Mouse (Mus musculus) heart, embryonic 15.5 days (tissue): ENCODE results near the gene Adh6b. TPM values are rescaled to one million over a fixed set of nuclear protein-coding genes. Genes with fewer than 3 reads are reported as not detected.
"Not testable (repeated sequence)": the region's sequence is repeated elsewhere in the genome, so short reads cannot be mapped to it uniquely, and the experiment has no call there.

Source experiments
- ATAC-seq: fragments of 200-750 bp; cut with Nextera tagmentation; replicated peaks from 2 replicates; pipeline ENCODE4 v1.8.0; 2017; ENCODE audit warnings: low read depth, moderate TSS enrichment; ENCODE audit not compliant: insufficient number of reproducible peaks, insufficient read depth, low FRiP score
- H3K27ac ChIP-seq: fragments of 300-500 bp; sonication (generic); 2 replicates; pipeline ENCODE4 v1.5.1; 2015; ENCODE audit warnings: mild to moderate bottlenecking, inconsistent platforms
- H3K27me3 ChIP-seq: fragments of 300-500 bp; sonication (generic); 2 replicates; pipeline ENCODE4 v1.6.1; 2015; ENCODE audit warnings: inconsistent platforms
- H3K36me3 ChIP-seq: fragments of 300-500 bp; sonication (generic); 2 replicates; pipeline ENCODE4 v1.6.1; 2015; ENCODE audit warnings: mild to moderate bottlenecking, inconsistent platforms
- H3K4me1 ChIP-seq: fragments of 300-500 bp; sonication (generic); replicated peaks from 2 replicates; pipeline ENCODE4 v1.6.1; 2015; ENCODE audit warnings: inconsistent platforms
- H3K4me2 ChIP-seq: fragments of 300-500 bp; sonication (generic); 2 replicates; pipeline ENCODE4 v1.6.1; 2015; ENCODE audit warnings: inconsistent platforms, mild to moderate bottlenecking, moderate library complexity
- H3K4me3 ChIP-seq: fragments of 300-500 bp; sonication (generic); 2 replicates; pipeline ENCODE4 v1.5.1; 2015; ENCODE audit warnings: mild to moderate bottlenecking, inconsistent platforms
- H3K9ac ChIP-seq: fragments of 300-500 bp; sonication (generic); 2 replicates; pipeline ENCODE4 v1.6.1; 2015; ENCODE audit warnings: mild to moderate bottlenecking, inconsistent platforms
- H3K9me3 ChIP-seq: fragments of 300-500 bp; sonication (generic); replicated peaks from 2 replicates; pipeline ENCODE4 v1.6.1; 2016; ENCODE audit warnings: inconsistent platforms
- WGBS: fragments of 180-500 bp; shearing (Covaris S2); methylation state at CpG from one replicate; pipeline ENCODE4 v1.1.7; 2015; ENCODE audit warnings: mixed read lengths; 5-methylcytosine and 5-hydroxymethylcytosine counted together
- polyA plus RNA-seq: library from polyadenylated mRNA; unstranded; fragments of >200 nt; fragmentation: Nextera tagmentation; extraction: Ambion mirVana; gene quantifications from 2 replicates; pipeline ENCODE4 v1.2.1, GENCODE M21; 2015

Adh6b gene
- polyA plus RNA-seq, 1 experiment from 2014 or later: 2.5 TPM

- Histone ChIP-seq H3K36me3 (no peaks in the 10 kb centered on the region), H3K9me3 (no peaks in the 10 kb centered on the region), H3K27ac (no peak overlapping the region), H3K27me3 (no peaks in the 10 kb centered on the region), H3K4me1 (0 out of 2 replicates have a peak, but pooled peaks cover 3% of the 10 kb centered on the region), H3K4me2 (no peak overlapping the region), H3K4me3 (no peak overlapping the region), H3K9ac (no peak overlapping the region)
- ATAC-seq: no peak
- WGBS: 82% methylated on average over 2 of the region's 2 CpGs
Measured at GRCm38 (mm10) chr3:138366181-138366580, 24.6 kb downstream of the Adh6b start.

- Histone ChIP-seq H3K9ac (no peak overlapping the region), H3K4me2 (no peak overlapping the region), H3K4me1 (0 out of 2 replicates have a peak, but pooled peaks cover 3% of the 10 kb centered on the region), H3K36me3 (no peaks in the 10 kb centered on the region), H3K9me3 (no peaks in the 10 kb centered on the region), H3K27ac (no peak overlapping the region), H3K27me3 (no peaks in the 10 kb centered on the region), H3K4me3 (no peak overlapping the region)
- ATAC-seq: no peak
- WGBS: 83% methylated on average over 1 of the region's 1 CpGs
Measured at GRCm38 (mm10) chr3:138369546-138369945, 28.0 kb downstream of the Adh6b start.

DNA sequence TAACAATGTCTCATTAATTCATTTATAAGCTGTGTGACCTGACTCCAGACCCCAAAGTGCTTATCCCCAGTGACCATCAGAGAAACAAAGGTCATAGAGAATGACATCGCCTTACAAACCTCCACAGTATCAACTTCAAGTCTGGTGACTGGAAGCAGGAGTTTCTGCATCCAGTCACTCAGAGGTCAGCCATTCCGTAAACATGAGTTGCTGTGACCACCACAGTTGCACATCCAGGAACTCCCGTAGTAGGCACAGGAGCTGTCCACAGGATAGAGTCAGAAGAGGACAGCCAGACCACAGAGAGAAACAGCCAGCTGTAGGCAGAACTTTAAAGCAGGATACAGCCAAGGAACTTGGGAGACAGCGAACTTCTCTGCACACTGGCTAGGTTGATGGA lies 28.7 kb downstream of the Adh6b start:
- not testable (repeated sequence) for H3K27ac ChIP-seq, H3K4me1 ChIP-seq, H3K36me3 ChIP-seq, H3K27me3 ChIP-seq, H3K4me3 ChIP-seq, ATAC-seq, H3K9me3 ChIP-seq, H3K9ac ChIP-seq, H3K4me2 ChIP-seq
- WGBS: 47% methylated on average over 4 of the region's 4 CpGs

DNA sequence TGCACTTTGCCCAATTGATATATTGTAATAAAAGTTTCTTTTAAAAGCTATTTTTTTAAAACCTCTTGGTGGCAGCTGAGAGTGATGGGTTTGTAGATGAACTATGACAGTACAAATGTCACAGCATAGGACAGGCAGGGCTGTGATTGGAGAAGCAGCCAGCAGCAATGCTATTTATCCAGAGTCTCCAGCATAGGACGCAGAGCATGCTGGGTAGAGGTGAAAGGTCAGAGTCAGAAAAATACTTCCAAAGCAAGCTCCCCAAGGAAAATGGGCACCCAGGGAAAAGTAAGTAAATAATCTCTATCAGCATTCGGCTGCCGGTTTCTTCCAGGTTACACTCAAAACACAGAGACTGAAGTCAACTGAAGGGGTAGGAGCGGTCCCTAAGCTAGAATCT lies 32.3 kb downstream of the Adh6b start:
- no peaks in the 10 kb centered on the region for H3K36me3 ChIP-seq
- no peak overlapping the region for H3K27ac ChIP-seq
- no peaks in the 10 kb centered on the region for H3K27me3 ChIP-seq
- no peak overlapping the region for H3K4me2 ChIP-seq
- H3K9me3 ChIP-seq: no peaks in the 10 kb centered on the region
- H3K4me1 ChIP-seq: no peaks in the 10 kb centered on the region
- ATAC-seq: no peak
- WGBS: 77% methylated on average over 4 of the region's 4 CpGs
- H3K9ac ChIP-seq: no peak overlapping the region
- no peak overlapping the region for H3K4me3 ChIP-seq

GRCm38 (mm10) chr3:138375148-138375547 lies 33.6 kb downstream of the Adh6b start:
- Histone ChIP-seq H3K36me3 (no peaks in the 10 kb centered on the region), H3K4me2 (no peak overlapping the region), H3K4me3 (no peak overlapping the region), H3K9me3 (no peaks in the 10 kb centered on the region), H3K27me3 (no peaks in the 10 kb centered on the region), H3K9ac (no peak overlapping the region), H3K4me1 (no peaks in the 10 kb centered on the region), H3K27ac (no peak overlapping the region)
- ATAC-seq: no peak
- 67% methylated on average over 2 of the region's 2 CpGs for WGBS

DNA sequence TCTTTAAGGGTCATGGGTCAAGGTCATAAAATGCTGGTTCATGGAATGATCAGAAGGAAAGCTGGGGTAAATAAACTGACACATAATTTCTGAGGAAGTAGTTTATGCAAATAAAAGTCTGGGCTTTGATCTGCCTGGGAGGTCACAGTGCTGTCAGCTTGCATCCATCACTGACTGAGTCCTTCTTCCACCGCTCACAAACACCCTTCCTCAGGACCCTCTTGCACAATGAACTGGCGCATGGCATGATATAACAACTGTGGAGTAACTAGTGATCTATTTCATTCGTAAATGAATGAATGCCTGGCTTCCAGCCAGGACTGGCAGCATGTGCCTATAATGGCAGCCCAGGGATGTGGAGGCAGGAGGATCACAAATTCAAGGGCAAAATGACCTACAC lies 39.6 kb downstream of the Adh6b start:
- H3K27me3 ChIP-seq: no peaks in the 10 kb centered on the region
- H3K9me3 ChIP-seq: no peaks in the 10 kb centered on the region
- no peaks in the 10 kb centered on the region for H3K4me1 ChIP-seq
- H3K36me3 ChIP-seq: no peaks in the 10 kb centered on the region
- no peak overlapping the region for H3K4me2 ChIP-seq
- no peak overlapping the region for H3K9ac ChIP-seq
- whole genome bisulfite sequencing: 46% methylated on average over 3 of the region's 3 CpGs
- no peak overlapping the region for H3K4me3 ChIP-seq
- no peak overlapping the region for H3K27ac ChIP-seq
- ATAC-seq: no peak

- no peak overlapping the region for H3K4me2 ChIP-seq
- H3K36me3 ChIP-seq: no peaks in the 10 kb centered on the region
- no peaks in the 10 kb centered on the region for H3K9me3 ChIP-seq
- H3K27me3 ChIP-seq: no peaks in the 10 kb centered on the region
- H3K9ac ChIP-seq: no peak overlapping the region
- H3K4me1 ChIP-seq: no peaks in the 10 kb centered on the region
- WGBS: 81% methylated on average over 6 of the region's 6 CpGs
- no peak for ATAC-seq
- H3K4me3 ChIP-seq: no peak overlapping the region
- H3K27ac ChIP-seq: no peak overlapping the region
Measured at GRCm38 (mm10) chr3:138387155-138387554, 45.6 kb downstream of the Adh6b start.

GRCm38 (mm10) chr3:138404872-138405271 lies 63.3 kb downstream of the Adh6b start:
- no peaks in the 10 kb centered on the region for H3K36me3 ChIP-seq
- H3K9ac ChIP-seq: no peak overlapping the region
- H3K4me3 ChIP-seq: no peak overlapping the region
- H3K27me3 ChIP-seq: no peaks in the 10 kb centered on the region
- no peaks in the 10 kb centered on the region for H3K9me3 ChIP-seq
- ATAC-seq: no peak
- no peak overlapping the region for H3K4me2 ChIP-seq
- WGBS: 56% methylated on average over 3 of the region's 3 CpGs
- H3K4me1 ChIP-seq: no peaks in the 10 kb centered on the region
- H3K27ac ChIP-seq: no peak overlapping the region

DNA sequence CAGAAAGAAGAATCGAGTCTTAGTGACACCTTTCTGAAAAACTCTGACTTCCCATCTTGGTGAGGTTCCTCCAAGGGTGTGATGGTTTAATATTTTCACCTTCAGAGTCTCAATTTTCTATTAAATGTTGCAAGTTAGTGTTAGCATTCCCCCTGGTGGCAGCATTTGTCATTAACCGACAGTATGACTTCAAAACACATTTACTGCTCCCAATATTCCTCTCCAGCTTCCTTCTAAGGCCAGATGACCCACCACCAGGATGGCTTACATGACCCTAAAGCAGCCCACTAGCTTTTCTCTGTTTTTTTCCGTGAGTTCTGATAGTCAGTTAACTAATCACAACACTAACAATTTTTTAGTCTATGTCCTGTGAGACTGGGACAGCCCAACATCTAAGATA lies 63.8 kb downstream of the Adh6b start:
- ATAC-seq: no peak
- WGBS: 33% methylated on average over 3 of the region's 3 CpGs
- H3K27me3 ChIP-seq: no peaks in the 10 kb centered on the region

DNA sequence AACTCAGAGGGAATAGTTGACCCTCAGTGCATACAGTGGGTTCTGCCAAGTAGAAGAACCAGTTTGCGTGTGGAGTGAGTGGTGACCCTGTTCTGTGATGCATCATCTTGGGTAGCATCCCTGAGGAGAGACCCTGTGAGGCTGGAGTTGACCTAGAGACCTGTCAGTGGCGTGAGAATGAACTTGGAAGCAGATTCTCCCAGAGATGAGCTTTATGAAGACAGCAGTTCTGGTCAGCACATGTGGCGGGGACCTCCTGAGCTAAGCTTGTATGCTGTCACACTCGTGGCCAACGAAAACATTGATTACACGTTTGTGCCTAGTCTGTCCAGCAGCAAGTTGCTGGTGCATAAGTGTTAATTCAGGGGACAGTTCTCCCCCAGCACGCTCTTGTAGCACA lies 64.3 kb downstream of the Adh6b start:
- Histone ChIP-seq H3K4me1 (no peaks in the 10 kb centered on the region), H3K4me2 (no peak overlapping the region), H3K9ac (no peak overlapping the region), H3K4me3 (no peak overlapping the region), H3K36me3 (no peaks in the 10 kb centered on the region), H3K27ac (no peak overlapping the region), H3K9me3 (no peaks in the 10 kb centered on the region), H3K27me3 (no peaks in the 10 kb centered on the region)
- no peak for ATAC-seq
- 67% methylated on average over 7 of the region's 7 CpGs for WGBS

More for the DNA sequence above, 63.8 kb downstream of the Adh6b start:
- no peak overlapping the region for H3K9ac ChIP-seq
- H3K27ac ChIP-seq: no peak overlapping the region
- no peaks in the 10 kb centered on the region for H3K4me1 ChIP-seq
- no peaks in the 10 kb centered on the region for H3K9me3 ChIP-seq
- no peak overlapping the region for H3K4me3 ChIP-seq
- H3K36me3 ChIP-seq: no peaks in the 10 kb centered on the region
- no peak overlapping the region for H3K4me2 ChIP-seq

DNA sequence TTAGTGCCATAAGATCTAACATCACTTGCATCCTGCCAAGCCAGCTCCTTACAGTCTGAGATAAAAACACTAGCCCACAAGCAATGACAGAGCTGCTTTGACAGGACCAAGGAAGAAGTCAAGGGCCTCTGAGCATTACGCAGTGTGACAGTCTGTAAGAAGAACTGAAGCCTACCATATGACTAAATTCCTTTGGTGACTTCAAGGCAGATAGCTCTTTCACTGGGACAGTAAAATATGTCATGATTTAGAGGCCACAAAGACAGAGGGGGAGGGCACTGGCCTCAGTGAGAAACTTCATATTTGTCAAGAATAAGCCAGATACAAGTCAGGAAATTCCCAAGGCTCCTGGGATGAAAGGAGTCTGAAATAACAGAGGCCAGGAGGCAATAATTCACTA lies 66.3 kb downstream of the Adh6b start:
- H3K9me3 ChIP-seq: no peaks in the 10 kb centered on the region
- H3K4me1 ChIP-seq: no peaks in the 10 kb centered on the region
- H3K4me3 ChIP-seq: no peak overlapping the region
- no peaks in the 10 kb centered on the region for H3K36me3 ChIP-seq
- no peak overlapping the region for H3K4me2 ChIP-seq
- no peak for ATAC-seq
- H3K27ac ChIP-seq: no peak overlapping the region
- no peak overlapping the region for H3K9ac ChIP-seq
- no peaks in the 10 kb centered on the region for H3K27me3 ChIP-seq
- 78% methylated on average over 1 of the region's 1 CpGs for WGBS
